Mouse (Mus musculus) hindbrain, postnatal 0 days (tissue): ENCODE measurements around the gene Chd8. TPM values are rescaled to one million over a fixed set of nuclear protein-coding genes. Genes with fewer than 3 reads are reported as not detected.
A peak's percentile ranks its signal among the peaks of the same experiment; 100 is the strongest.

ENCODE experiments used
- ATAC-seq: fragments of 200-750 bp; cut with Nextera tagmentation; 2 replicates; pipeline ENCODE4 v1.8.0; 2017; ENCODE audit warnings: mild to moderate bottlenecking, moderate TSS enrichment, moderate library complexity
- DNase-seq: peaks from one replicate; pipeline ENCODE4 v3.0.0-alpha.2; 2015; ENCODE audit warnings: low spot score
- H3K27ac ChIP-seq: fragments of 300-500 bp; sonication (generic); 2 replicates; pipeline ENCODE4 v1.5.1; 2014; ENCODE audit warnings: mild to moderate bottlenecking
- H3K27me3 ChIP-seq: fragments of 300-500 bp; sonication (generic); 2 replicates; pipeline ENCODE4 v1.6.1; 2014; ENCODE audit warnings: low read length, mixed read lengths; ENCODE audit not compliant: insufficient read depth
- H3K36me3 ChIP-seq: fragments of 300-500 bp; sonication (generic); 2 replicates; pipeline ENCODE4 v1.6.1; 2014; ENCODE audit warnings: low read length, mixed read lengths; ENCODE audit not compliant: insufficient read depth
- H3K4me1 ChIP-seq: fragments of 300-500 bp; sonication (generic); 2 replicates; pipeline ENCODE4 v1.6.1; 2014; ENCODE audit warnings: antibody characterized with exemption, low read length, mixed read lengths; ENCODE audit not compliant: insufficient read depth
- H3K4me2 ChIP-seq: fragments of 300-500 bp; sonication (generic); 2 replicates; pipeline ENCODE4 v1.6.1; 2014; ENCODE audit warnings: low read depth, mild to moderate bottlenecking, low read length, moderate library complexity, mixed read lengths
- H3K4me3 ChIP-seq: fragments of 300-500 bp; sonication (generic); 2 replicates; pipeline ENCODE4 v1.5.1; 2014; ENCODE audit warnings: low read length
- H3K9ac ChIP-seq: fragments of 300-500 bp; sonication (generic); replicated peaks from 2 replicates; pipeline ENCODE4 v1.6.1; 2014; ENCODE audit warnings: mild to moderate bottlenecking, low read length, moderate library complexity, mixed read lengths
- H3K9me3 ChIP-seq: fragments of 300-500 bp; sonication (generic); 2 replicates; pipeline ENCODE4 v1.6.1; 2016; ENCODE audit warnings: low read length, mixed read lengths
- CTCF ChIP-seq: IDR thresholded peaks from 2 replicates; pipeline ENCODE4 v1.5.1; 2016; ENCODE audit warnings: antibody characterized with exemption, control low read depth, low read depth
- WGBS: fragments of 180-500 bp; shearing (Covaris S2); extraction: QIAGEN DNeasy Blood & Tissue Kit; methylation state at CpG from one replicate; pipeline ENCODE4 v1.1.7; 2014; 5-methylcytosine and 5-hydroxymethylcytosine counted together
- polyA plus RNA-seq: library from polyadenylated mRNA; unstranded; fragments of >200 nt; fragmentation: Nextera tagmentation; extraction: Ambion mirVana; gene quantifications from 2 replicates; pipeline ENCODE4 v1.2.1, GENCODE M21; 2015
- total RNA-seq: library from RNA; depleted of rRNA; stranded (reverse); fragments of >200 nt; gene quantifications from 2 replicates; pipeline ENCODE4 v1.2.3, GENCODE M21; 2014

The Chd8 gene
- total and polyA plus RNA-seq, 2 experiments from 2014 or later: 32.6 to 83.0 TPM

DNA sequence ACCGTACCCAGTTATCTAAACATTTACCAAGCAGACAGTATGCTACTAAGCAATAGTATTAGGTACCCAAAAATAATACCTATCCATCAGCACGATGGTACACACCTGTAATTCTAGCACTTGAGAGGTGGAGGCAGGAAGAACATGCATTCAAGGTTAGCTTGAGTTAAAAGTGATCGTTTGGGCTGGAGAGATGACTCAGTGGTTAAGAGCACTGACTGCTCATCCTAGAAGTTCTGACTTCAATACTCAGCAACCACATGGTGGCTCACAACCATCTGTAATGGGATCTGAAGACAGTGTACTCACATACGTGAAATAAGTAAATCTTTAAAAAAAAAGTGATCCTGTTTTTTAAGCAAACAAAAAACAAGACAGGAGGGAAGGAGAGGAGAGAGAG, 11.5 kb downstream of the Chd8 start:
- Histone ChIP-seq H3K9me3 (no peaks in the 10 kb centered on the region), H3K4me3 (no peak overlapping the region), H3K4me1 (peaks cover 12% of the 10 kb centered on the region; the same call in 1 of the 2 replicates), H3K9ac (no peak overlapping the region), H3K27ac (no peak overlapping the region), H3K36me3 (no peaks in the 10 kb centered on the region), H3K4me2 (no peak overlapping the region), H3K27me3 (no peaks in the 10 kb centered on the region)
- no peak for TF ChIP-seq CTCF
- WGBS: 84% methylated on average over 4 of the region's 4 CpGs
- ATAC-seq: no peak
- DNase-seq: no peak

DNA sequence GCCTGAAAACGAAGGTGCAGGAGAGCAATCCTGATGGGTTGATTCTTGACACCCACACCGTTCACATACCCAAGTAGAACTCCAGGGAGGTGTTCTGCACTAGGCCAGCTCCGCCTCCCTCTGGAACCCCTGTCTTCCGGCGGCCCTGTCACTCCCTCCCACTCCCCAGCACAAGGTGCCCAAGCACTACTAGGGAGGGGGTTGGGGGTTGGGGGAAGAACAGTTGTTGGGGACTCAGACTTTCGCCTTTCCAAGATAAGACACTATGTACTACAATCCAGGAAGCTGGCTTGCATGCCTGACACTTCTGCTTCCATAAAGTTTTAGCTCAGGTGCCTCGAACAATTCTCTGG, 12.9 kb downstream of the Chd8 start:
- DNase-seq (no peak), ATAC-seq (peak; percentile 82; the same call in 1 of the 2 replicates)
- Histone ChIP-seq H3K27me3 (no peaks in the 10 kb centered on the region), H3K9ac (peak overlapping the region; percentile 83), H3K4me2 (peak overlapping the region; percentile 79), H3K27ac (peak overlapping the region; percentile 67), H3K4me3 (peak overlapping the region; percentile 80), H3K4me1 (peaks cover 12% of the 10 kb centered on the region; the same call in 1 of the 2 replicates), H3K9me3 (no peaks in the 10 kb centered on the region), H3K36me3 (no peaks in the 10 kb centered on the region)
- TF ChIP-seq CTCF: no peak
- 13% methylated on average over 7 of the region's 7 CpGs for whole genome bisulfite sequencing

DNA sequence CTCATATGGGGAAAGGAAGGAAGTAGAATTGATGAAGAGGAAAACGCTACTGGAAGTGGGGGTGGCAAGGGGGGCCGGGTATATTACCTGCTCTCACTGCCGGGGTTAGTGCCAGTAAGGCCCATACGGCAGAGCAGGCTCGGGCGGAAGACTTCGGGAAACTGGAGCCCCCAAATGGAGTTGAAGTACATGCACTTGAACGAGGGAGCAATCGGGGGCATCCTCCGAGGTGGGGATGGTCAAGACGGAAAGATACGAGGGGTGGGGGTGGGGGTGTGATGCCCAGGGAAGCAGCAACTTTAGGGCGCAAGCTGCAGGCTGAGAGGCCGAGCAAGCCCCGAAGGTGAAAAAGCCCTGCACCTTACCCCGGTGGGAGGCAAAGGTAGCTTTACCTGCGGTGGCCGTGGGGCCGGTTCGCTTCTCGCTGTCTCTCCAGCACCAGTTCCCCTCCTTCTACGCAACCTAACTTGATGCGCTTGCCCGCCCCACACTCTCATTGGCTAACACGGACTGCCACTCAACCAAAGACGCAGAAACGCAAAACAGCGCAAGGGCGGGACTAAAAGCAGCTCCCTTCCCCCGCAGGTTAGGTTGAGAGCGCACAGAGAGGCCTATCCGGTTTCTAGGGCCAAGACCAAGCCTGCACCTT, 13.4 kb downstream of the Chd8 start:
- WGBS: under 1% methylated on average over 32 of the region's 32 CpGs
- Histone ChIP-seq H3K36me3 (no peaks in the 10 kb centered on the region), H3K4me1 (peaks cover 12% of the 10 kb centered on the region; the same call in 1 of the 2 replicates), H3K9me3 (no peaks in the 10 kb centered on the region), H3K4me2 (peak overlapping the region; percentile 79), H3K27me3 (no peaks in the 10 kb centered on the region), H3K9ac (peak overlapping the region; percentile 83), H3K4me3 (peak overlapping the region; percentile 80), H3K27ac (peak overlapping the region; percentile 67; the same call in 1 of the 2 replicates)
- ATAC-seq (peak; percentile 100), DNase-seq (peak; percentile 99)
- no peak for TF ChIP-seq CTCF

DNA sequence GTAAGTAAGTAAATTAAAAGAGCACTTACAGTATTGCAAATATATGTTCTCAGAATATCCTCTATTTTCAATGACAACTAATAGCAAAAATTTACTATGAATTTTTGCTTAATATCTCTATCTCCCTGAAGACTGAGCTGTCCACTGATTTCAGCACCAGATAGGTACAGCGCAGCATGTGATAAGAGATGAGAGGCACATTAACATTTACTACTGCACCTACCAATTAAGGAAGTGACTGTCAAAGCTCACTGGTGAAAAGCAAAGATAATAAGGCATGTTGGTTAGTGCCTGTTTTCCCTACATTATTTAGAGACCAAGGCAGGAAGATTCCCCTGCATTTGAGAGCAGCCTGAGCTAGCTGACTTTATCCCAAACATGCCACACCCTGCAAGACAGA, 21.4 kb downstream of the Chd8 start:
- Histone ChIP-seq H3K4me1 (no peaks in the 10 kb centered on the region), H3K27me3 (no peaks in the 10 kb centered on the region), H3K27ac (no peak overlapping the region), H3K4me2 (no peak overlapping the region), H3K36me3 (peaks cover 42% of the 10 kb centered on the region), H3K9me3 (no peaks in the 10 kb centered on the region), H3K9ac (no peak overlapping the region), H3K4me3 (no peak overlapping the region)
- no peak for TF ChIP-seq CTCF
- no peak for ATAC-seq
- DNase-seq: no peak
- WGBS: 100% methylated on average over 1 of the region's 1 CpGs

DNA sequence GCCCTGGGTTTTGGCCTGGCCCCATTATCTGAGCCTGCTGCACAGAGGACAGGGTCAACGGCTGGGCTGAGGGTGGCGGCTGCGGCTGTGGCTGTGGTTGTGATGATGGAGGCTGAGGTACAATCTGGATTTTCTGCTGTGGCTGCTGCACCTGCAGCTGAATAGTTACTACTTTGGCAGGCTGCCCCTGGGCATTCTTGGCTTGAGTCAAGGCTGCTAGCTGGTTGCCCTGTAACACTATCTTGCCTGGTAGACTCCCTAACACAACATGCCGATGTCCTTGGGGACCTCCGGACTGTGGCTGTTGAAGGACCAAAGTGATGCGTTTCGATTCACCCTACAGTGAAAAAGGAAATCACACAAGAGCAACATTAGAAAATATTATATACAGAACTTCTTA, 22.4 kb downstream of the Chd8 start:
- H3K4me3 ChIP-seq: no peak overlapping the region
- no peak overlapping the region for H3K9ac ChIP-seq
- H3K9me3 ChIP-seq: no peaks in the 10 kb centered on the region
- no peak for TF ChIP-seq CTCF
- no peak overlapping the region for H3K4me2 ChIP-seq
- ATAC-seq (no peak), DNase-seq (peak; percentile 2)
- H3K36me3 ChIP-seq: peaks cover 47% of the 10 kb centered on the region
- no peak overlapping the region for H3K27ac ChIP-seq
- 77% methylated on average over 7 of the region's 7 CpGs for WGBS
- H3K27me3 ChIP-seq: no peaks in the 10 kb centered on the region
- no peaks in the 10 kb centered on the region for H3K4me1 ChIP-seq

DNA sequence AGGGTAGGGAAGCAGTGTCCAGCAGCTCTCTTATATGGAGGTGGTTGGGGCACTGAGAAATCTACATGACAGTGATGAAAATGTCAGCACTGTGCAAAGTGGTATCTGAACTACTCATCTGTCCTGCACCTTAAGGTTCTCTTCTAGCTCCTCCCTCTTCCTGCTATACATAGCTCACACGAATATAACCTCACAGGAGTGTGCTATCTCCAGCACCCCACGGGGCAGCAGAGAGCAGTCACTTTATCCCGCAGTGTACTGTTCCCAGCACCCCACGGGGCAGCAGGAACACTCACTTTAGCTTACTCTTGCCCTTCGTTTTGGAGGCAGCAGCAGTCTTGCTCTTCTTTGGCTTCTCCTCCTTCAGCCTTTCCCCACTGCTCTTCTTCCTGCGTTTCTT, 25.3 kb downstream of the Chd8 start:
- Histone ChIP-seq H3K27me3 (no peaks in the 10 kb centered on the region), H3K27ac (no peak overlapping the region), H3K4me1 (no peaks in the 10 kb centered on the region), H3K4me2 (no peak overlapping the region), H3K36me3 (peaks cover 66% of the 10 kb centered on the region), H3K4me3 (no peak overlapping the region), H3K9ac (no peak overlapping the region), H3K9me3 (no peaks in the 10 kb centered on the region)
- ATAC-seq: no peak
- TF ChIP-seq CTCF: no peak
- no peak for DNase-seq
- WGBS: 81% methylated on average over 6 of the region's 6 CpGs

DNA sequence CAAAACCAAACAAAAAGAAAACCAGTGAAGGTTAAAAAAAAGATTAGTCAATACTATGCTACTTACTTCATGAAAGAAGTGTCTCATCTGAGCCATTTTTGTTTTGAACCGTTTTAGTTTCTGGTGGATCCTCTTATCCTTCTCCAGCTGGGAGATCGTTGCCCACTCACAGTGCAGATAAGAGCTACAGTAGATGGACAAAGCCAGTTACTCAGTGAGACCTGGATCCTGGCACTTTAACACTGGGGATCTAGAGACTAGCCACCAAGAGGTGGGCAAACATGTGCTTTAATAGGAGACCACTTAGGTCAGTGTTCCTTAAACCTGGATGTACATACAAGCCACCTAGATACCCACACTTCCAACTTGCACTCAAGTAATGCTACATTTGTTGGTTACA, 31.6 kb downstream of the Chd8 start:
- TF ChIP-seq CTCF: no peak
- 97% methylated on average over 2 of the region's 2 CpGs for WGBS
- H3K36me3 ChIP-seq: peaks cover 71% of the 10 kb centered on the region

More for the DNA sequence above, 31.6 kb downstream of the Chd8 start:
- H3K4me1 ChIP-seq: no peaks in the 10 kb centered on the region
- no peak for ATAC-seq
- DNase-seq: no peak
- no peak overlapping the region for H3K4me3 ChIP-seq
- H3K4me2 ChIP-seq: no peak overlapping the region
- H3K9me3 ChIP-seq: no peaks in the 10 kb centered on the region
- no peak overlapping the region for H3K27ac ChIP-seq
- H3K9ac ChIP-seq: no peak overlapping the region
- H3K27me3 ChIP-seq: no peaks in the 10 kb centered on the region
